ENCODE assay signal across 10 mouse cellular contexts in genomic region chr2:180115279-180115678, GRCm38 (mm10). TPM values are rescaled to one million over a fixed set of nuclear protein-coding genes. Genes with fewer than 3 reads are reported as not detected.
DNase-seq lines count a peak whose midpoint lies in the region; ATAC-seq and TF ChIP-seq lines count a peak whose summit lies in the region.
"Had no signal": no experiment of that assay in that cellular context is flagged by ENCODE, and none has a peak within 500 bp of the region (broad histone marks: within the 10 kb centered on the region; RNA-seq: fewer than 3 reads in every experiment).

No protein-coding gene starts in this region.

- no peak overlapping the region for H3K4me3 ChIP-seq in forebrain, embryonic 12.5 days (replicated peaks)
- H3K4me3 ChIP-seq in forebrain, embryonic 11.5 days (ENCODE audit: low read depth, low read length), result no peak overlapping the region
- H3K4me3 ChIP-seq in kidney, adult 2 months (ENCODE audit: insufficient read depth, low read depth, low read length), result no peak overlapping the region
- H3K4me3 ChIP-seq in midbrain, embryonic 13.5 days (replicated peaks), result no peak overlapping the region
- H3K4me3 ChIP-seq in liver, embryonic 11.5 days (ENCODE audit: low read depth, low read length), result no peak overlapping the region
- H3K4me3 ChIP-seq: erythroblast, embryonic 14.5 days; liver, embryonic 15.5 days had no signal

- no peaks in the 10 kb centered on the region for H3K9me3 ChIP-seq in forebrain, embryonic 12.5 days
- H3K9me3 ChIP-seq in forebrain, embryonic 11.5 days (ENCODE audit: control insufficient read depth, low read length), result no peaks in the 10 kb centered on the region
- no peaks in the 10 kb centered on the region for H3K9me3 ChIP-seq in midbrain, embryonic 13.5 days
- H3K9me3 ChIP-seq in liver, embryonic 11.5 days (ENCODE audit: control insufficient read depth, low read length), result no peaks in the 10 kb centered on the region
- H3K9me3 ChIP-seq: liver, embryonic 15.5 days had no signal

- no peak for ATAC-seq in forebrain, embryonic 12.5 days (ENCODE audit: low FRiP score)
- no peak for ATAC-seq in forebrain, embryonic 11.5 days (replicated peaks; ENCODE audit: low FRiP score)
- ATAC-seq in midbrain, embryonic 13.5 days, result no peak
- ATAC-seq in liver, embryonic 11.5 days (replicated peaks; ENCODE audit: low FRiP score), result no peak

- peak overlapping the region; percentile 51 for H3K27ac ChIP-seq in forebrain, embryonic 12.5 days
- no peak overlapping the region for H3K27ac ChIP-seq in forebrain, embryonic 11.5 days (ENCODE audit: low read depth, low read length)
- H3K27ac ChIP-seq in kidney, adult 2 months (ENCODE audit: insufficient read depth, low read depth, low read length), result no peak overlapping the region
- peak overlapping the region; percentile 40 for H3K27ac ChIP-seq in midbrain, embryonic 13.5 days
- H3K27ac ChIP-seq in liver, embryonic 11.5 days (ENCODE audit: low read depth, low read length), result no peak overlapping the region
- H3K27ac ChIP-seq: liver, embryonic 15.5 days had no signal

- 39% methylated on average over 6 of the region's 6 CpGs for WGBS in forebrain, embryonic 12.5 days
- WGBS in forebrain, embryonic 11.5 days, result 60% methylated on average over 6 of the region's 6 CpGs
- 14% methylated on average over 6 of the region's 6 CpGs for WGBS in kidney, adult 2 months
- 38% methylated on average over 6 of the region's 6 CpGs for WGBS in midbrain, embryonic 13.5 days
- 39% methylated on average over 6 of the region's 6 CpGs for WGBS in liver, embryonic 11.5 days

- H3K4me1 ChIP-seq in forebrain, embryonic 12.5 days, result peaks cover 56% of the 10 kb centered on the region
- peaks cover 21% of the 10 kb centered on the region for H3K4me1 ChIP-seq in forebrain, embryonic 11.5 days (replicated peaks; ENCODE audit: control insufficient read depth, insufficient read depth, low read length)
- peaks cover 12% of the 10 kb centered on the region for H3K4me1 ChIP-seq in kidney, adult 2 months (ENCODE audit: control insufficient read depth, insufficient read depth, low read length)
- peaks cover 56% of the 10 kb centered on the region for H3K4me1 ChIP-seq in midbrain, embryonic 13.5 days (replicated peaks)
- peaks cover 19% of the 10 kb centered on the region for H3K4me1 ChIP-seq in liver, embryonic 11.5 days (replicated peaks; ENCODE audit: control insufficient read depth, insufficient read depth, low read length)

- TF ChIP-seq CTCF in kidney, adult 2 months (conservative IDR thresholded peaks at IDR 0.05; ENCODE audit: insufficient read depth, insufficient read length, low read depth, low read length), result no peak

- no peak for TF ChIP-seq POLR2A in kidney, adult 2 months (IDR thresholded peaks at IDR 0.05; ENCODE audit: low read depth, low read length)

- H3K27me3 ChIP-seq in forebrain, embryonic 12.5 days, result peaks cover 1% of the 10 kb centered on the region; the same call in 1 of the 2 replicates
- no peaks in the 10 kb centered on the region for H3K27me3 ChIP-seq in forebrain, embryonic 11.5 days (ENCODE audit: control insufficient read depth, insufficient read depth, low read length)
- no peaks in the 10 kb centered on the region for H3K27me3 ChIP-seq in kidney, adult 2 months (replicated peaks; ENCODE audit: control insufficient read depth, insufficient read depth, low read length)
- peaks cover 3% of the 10 kb centered on the region; the same call in 1 of the 2 replicates for H3K27me3 ChIP-seq in midbrain, embryonic 13.5 days
- 0 out of 2 replicates have a peak, but pooled peaks cover 4% of the 10 kb centered on the region for H3K27me3 ChIP-seq in liver, embryonic 11.5 days (replicated peaks; ENCODE audit: control insufficient read depth, insufficient read depth, low read length)

- no peak overlapping the region for H3K9ac ChIP-seq in forebrain, embryonic 12.5 days
- no peak overlapping the region for H3K9ac ChIP-seq in forebrain, embryonic 11.5 days (ENCODE audit: low read length)
- H3K9ac ChIP-seq in midbrain, embryonic 13.5 days (replicated peaks), result no peak overlapping the region
- H3K9ac ChIP-seq in liver, embryonic 11.5 days (ENCODE audit: low read depth, low read length), result no peak overlapping the region
- H3K9ac ChIP-seq: liver, embryonic 15.5 days had no signal

- DNase-seq in forebrain, embryonic 11.5 days (ENCODE audit: low spot score), result no peak
- DNase-seq in 3T3-L1 (ENCODE audit: low read depth, low spot score), result peak; percentile 97
- peak; percentile 51 to 60 for DNase-seq in cerebellum, postnatal 36 days
- DNase-seq in kidney, adult 2 months, result peak; percentile 65
- DNase-seq in layer of hippocampus, adult 9-10 months (ENCODE audit: low spot score), result no peak
- no peak for DNase-seq in liver, embryonic 11.5 days (ENCODE audit: low spot score)

- H3K36me3 ChIP-seq in forebrain, embryonic 12.5 days (replicated peaks), result no peaks in the 10 kb centered on the region
- H3K36me3 ChIP-seq in forebrain, embryonic 11.5 days (ENCODE audit: control insufficient read depth, insufficient read depth, low read length), result no peaks in the 10 kb centered on the region
- H3K36me3 ChIP-seq in kidney, adult 2 months (ENCODE audit: control insufficient read depth, insufficient read depth, low read length), result no peaks in the 10 kb centered on the region
- H3K36me3 ChIP-seq in midbrain, embryonic 13.5 days, result no peaks in the 10 kb centered on the region
- no peaks in the 10 kb centered on the region for H3K36me3 ChIP-seq in liver, embryonic 11.5 days (ENCODE audit: control insufficient read depth, insufficient read depth, low read length)
- H3K36me3 ChIP-seq: liver, embryonic 15.5 days had no signal

- no peak overlapping the region for H3K4me2 ChIP-seq in forebrain, embryonic 12.5 days
- no peak overlapping the region for H3K4me2 ChIP-seq in forebrain, embryonic 11.5 days (ENCODE audit: low read depth, low read length, severe bottlenecking)
- no peak overlapping the region for H3K4me2 ChIP-seq in midbrain, embryonic 13.5 days (replicated peaks)
- H3K4me2 ChIP-seq in liver, embryonic 11.5 days, result no peak overlapping the region
- H3K4me2 ChIP-seq: liver, embryonic 15.5 days had no signal

RNA-seq across cellular contexts. Expression of gene Osbpl2, which starts 3.8 kb away (rescaled TPM):
- 46.2 and 46.9 TPM in 2 replicates for polyA plus RNA-seq in forebrain, embryonic 12.5 days (2016; fragmentation: Nextera tagmentation; extraction: Ambion mirVana)
- 40.9 and 43.8 TPM in 2 replicates for polyA plus RNA-seq in forebrain, embryonic 11.5 days (2014; fragmentation: Nextera tagmentation; extraction: Ambion mirVana)
- polyA plus RNA-seq in kidney, adult 2 months (2012; rRNA removed), result 30.3 and 33.8 TPM in 2 replicates
- polyA plus RNA-seq in midbrain, embryonic 13.5 days (2015; fragmentation: Nextera tagmentation; extraction: Ambion mirVana), result 60.6 and 66.1 TPM in 2 replicates
- polyA plus RNA-seq in liver, embryonic 11.5 days (2014; fragmentation: Nextera tagmentation; extraction: Ambion mirVana), result 19.2 and 20.4 TPM in 2 replicates

RNA-seq across cellular contexts. Expression of gene Hrh3, which starts 11.0 kb away (rescaled TPM):
- polyA plus RNA-seq in forebrain, embryonic 12.5 days (2016; fragmentation: Nextera tagmentation; extraction: Ambion mirVana), result 3.3 and 3.5 TPM in 2 replicates
- polyA plus RNA-seq in forebrain, embryonic 11.5 days (2014; fragmentation: Nextera tagmentation; extraction: Ambion mirVana), result 0.95 and 1.1 TPM in 2 replicates
- polyA plus RNA-seq in kidney, adult 2 months (2012; rRNA removed), result 0.08 and 0.17 TPM in 2 replicates
- 4.4 and 5.1 TPM in 2 replicates for polyA plus RNA-seq in midbrain, embryonic 13.5 days (2015; fragmentation: Nextera tagmentation; extraction: Ambion mirVana)
- polyA plus RNA-seq in liver, embryonic 11.5 days (2014; fragmentation: Nextera tagmentation; extraction: Ambion mirVana), result not detected in 2 replicates
- polyA plus RNA-seq: erythroblast, embryonic 14.5 days; liver, embryonic 15.5 days had no signal

RNA-seq across cellular contexts. Expression of gene Mtg2, which starts 44.9 kb away (rescaled TPM):
- polyA plus RNA-seq in forebrain, embryonic 12.5 days (2016; fragmentation: Nextera tagmentation; extraction: Ambion mirVana), result 31.5 and 31.6 TPM in 2 replicates
- 32.3 and 34.8 TPM in 2 replicates for polyA plus RNA-seq in forebrain, embryonic 11.5 days (2014; fragmentation: Nextera tagmentation; extraction: Ambion mirVana)
- 24.3 and 26.2 TPM in 2 replicates for polyA plus RNA-seq in kidney, adult 2 months (2012; rRNA removed)
- 37.1 and 37.3 TPM in 2 replicates for polyA plus RNA-seq in midbrain, embryonic 13.5 days (2015; fragmentation: Nextera tagmentation; extraction: Ambion mirVana)
- polyA plus RNA-seq in liver, embryonic 11.5 days (2014; fragmentation: Nextera tagmentation; extraction: Ambion mirVana), result 23.1 and 28.2 TPM in 2 replicates

RNA-seq across cellular contexts. Expression of gene Adrm1, which starts 56.0 kb away (rescaled TPM):
- 213 and 225 TPM in 2 replicates for polyA plus RNA-seq in forebrain, embryonic 12.5 days (2016; fragmentation: Nextera tagmentation; extraction: Ambion mirVana)
- polyA plus RNA-seq in forebrain, embryonic 11.5 days (2014; fragmentation: Nextera tagmentation; extraction: Ambion mirVana), result 200 and 207 TPM in 2 replicates
- 80.0 and 95.3 TPM in 2 replicates for polyA plus RNA-seq in kidney, adult 2 months (2012; rRNA removed)
- polyA plus RNA-seq in midbrain, embryonic 13.5 days (2015; fragmentation: Nextera tagmentation; extraction: Ambion mirVana), result 213 TPM in 2 replicates
- polyA plus RNA-seq in liver, embryonic 11.5 days (2014; fragmentation: Nextera tagmentation; extraction: Ambion mirVana), result 211 and 217 TPM in 2 replicates

Comparison
In these comparisons a context has a peak if more than half of its experiments do, and no peak if none do; other contexts are left out.
1. H3K27ac ChIP-seq: peak in forebrain, embryonic 12.5 days (single experiment) and midbrain, embryonic 13.5 days (single experiment); none in forebrain, embryonic 11.5 days (single experiment), kidney, adult 2 months (single experiment) and liver, embryonic 11.5 days (single experiment).
2. DNase-seq: peak in 3T3-L1 (single experiment), cerebellum, postnatal 36 days (2 of 2) and kidney, adult 2 months (single experiment); none in forebrain, embryonic 11.5 days (single experiment), layer of hippocampus, adult 9-10 months (single experiment) and liver, embryonic 11.5 days (single experiment).